Mouse (Mus musculus): Measurements from ENCODE around the gene 2410015M20Rik. TPM values are rescaled to one million over a fixed set of nuclear protein-coding genes. Genes with fewer than 3 reads are reported as not detected.
A peak's percentile ranks its signal among the peaks of the same experiment; 100 is the strongest.

2410015M20Rik gene
- total and polyA plus RNA-seq, 2 experiments from 2014 or later = 79.7 to 247 TPM

- DNase-seq (ENCODE audit: low spot score) = no peak
- Histone ChIP-seq H3K9me3 (ENCODE audit: low read length) (no peaks in the 10 kb centered on the region), H3K4me3 (ENCODE audit: low read length) (no peak overlapping the region), H3K27ac (no peak overlapping the region), H3K4me1 (ENCODE audit: insufficient read depth, low read length) (no peaks in the 10 kb centered on the region), H3K9ac (replicated peaks; ENCODE audit: low read length) (no peak overlapping the region), H3K4me2 (ENCODE audit: low read depth, low read length) (no peak overlapping the region), H3K36me3 (ENCODE audit: insufficient read depth, low read length) (peaks cover 41% of the 10 kb centered on the region), H3K27me3 (ENCODE audit: insufficient read depth, low read length) (no peaks in the 10 kb centered on the region)
- WGBS = 69% methylated on average over 1 of the region's 1 CpGs
- no peak for ATAC-seq
- TF ChIP-seq CTCF (IDR thresholded peaks at IDR 0.05; ENCODE audit: low read depth) = no peak
Measured at GRCm38 (mm10) chr17:56560131-56560530, 49.4 kb downstream of the 2410015M20Rik start.

GRCm38 (mm10) chr17:56559386-56559785 is 50.2 kb downstream of the 2410015M20Rik start:
- H3K27me3 ChIP-seq (ENCODE audit: insufficient read depth, low read length) = no peaks in the 10 kb centered on the region
- WGBS = 76% methylated on average over 3 of the region's 3 CpGs
- ATAC-seq = no peak

GRCm38 (mm10) chr17:56558448-56558847 is 51.1 kb downstream of the 2410015M20Rik start:
- peak; percentile 65 for ATAC-seq
- H3K4me2 ChIP-seq (ENCODE audit: low read depth, low read length) = no peak overlapping the region
- DNase-seq (ENCODE audit: low spot score) = peak; percentile 85
- no peaks in the 10 kb centered on the region for H3K4me1 ChIP-seq (ENCODE audit: insufficient read depth, low read length)
- no peaks in the 10 kb centered on the region for H3K9me3 ChIP-seq (ENCODE audit: low read length)
- peaks cover 24% of the 10 kb centered on the region for H3K36me3 ChIP-seq (ENCODE audit: insufficient read depth, low read length)
- no peak overlapping the region for H3K4me3 ChIP-seq (ENCODE audit: low read length)
- no peaks in the 10 kb centered on the region for H3K27me3 ChIP-seq (ENCODE audit: insufficient read depth, low read length)
- no peak overlapping the region for H3K27ac ChIP-seq
- H3K9ac ChIP-seq (replicated peaks; ENCODE audit: low read length) = no peak overlapping the region
- 11% methylated on average over 3 of the region's 3 CpGs for WGBS
- TF ChIP-seq CTCF (IDR thresholded peaks at IDR 0.05; ENCODE audit: low read depth) = peak; percentile 91

More at GRCm38 (mm10) chr17:56559386-56559785, 50.2 kb downstream of the 2410015M20Rik start:
- Histone ChIP-seq H3K27ac (0 out of 2 replicates have a peak overlapping the region, but pooled peaks have one; percentile 7), H3K4me3 (ENCODE audit: low read length) (no peak overlapping the region), H3K9me3 (ENCODE audit: low read length) (no peaks in the 10 kb centered on the region), H3K9ac (replicated peaks; ENCODE audit: low read length) (no peak overlapping the region), H3K36me3 (ENCODE audit: insufficient read depth, low read length) (peaks cover 34% of the 10 kb centered on the region), H3K4me1 (ENCODE audit: insufficient read depth, low read length) (no peaks in the 10 kb centered on the region), H3K4me2 (ENCODE audit: low read depth, low read length) (no peak overlapping the region)
- DNase-seq (ENCODE audit: low spot score) = no peak
- no peak for TF ChIP-seq CTCF (IDR thresholded peaks at IDR 0.05; ENCODE audit: low read depth)

Other genes with a start within 250 kb of the 2410015M20Rik start
- gene Ptprs, start 133.3 kb downstream of the 2410015M20Rik start, total RNA-seq (2014; rRNA removed) = 869 and 913 TPM in 2 replicates
- 196 and 198 TPM in 2 replicates for gene Ptprs, start 133.3 kb downstream of the 2410015M20Rik start, polyA plus RNA-seq (2015; fragmentation: Nextera tagmentation; extraction: Ambion mirVana)
- not detected in 2 replicates for gene Znrf4, start 97.3 kb downstream of the 2410015M20Rik start, total RNA-seq (2014; rRNA removed)
- not detected in 2 replicates for gene Znrf4, start 97.3 kb downstream of the 2410015M20Rik start, polyA plus RNA-seq (2015; fragmentation: Nextera tagmentation; extraction: Ambion mirVana)
- 0.10 and 0.54 TPM in 2 replicates for gene Gm20219, start 55.4 kb downstream of the 2410015M20Rik start, total RNA-seq (2014; rRNA removed)
- gene Gm20219, start 55.4 kb downstream of the 2410015M20Rik start, polyA plus RNA-seq (2015; fragmentation: Nextera tagmentation; extraction: Ambion mirVana) = 0.37 and 0.55 TPM in 2 replicates
- 34.1 and 45.2 TPM in 2 replicates for gene Safb2, start 25.2 kb downstream of the 2410015M20Rik start, total RNA-seq (2014; rRNA removed)
- gene Safb2, start 25.2 kb downstream of the 2410015M20Rik start, polyA plus RNA-seq (2015; fragmentation: Nextera tagmentation; extraction: Ambion mirVana) = 48.4 and 52.5 TPM in 2 replicates
- 40.8 and 47.0 TPM in 2 replicates for gene Safb, start 24.9 kb downstream of the 2410015M20Rik start, total RNA-seq (2014; rRNA removed)
- 71.7 and 85.0 TPM in 2 replicates for gene Safb, start 24.9 kb downstream of the 2410015M20Rik start, polyA plus RNA-seq (2015; fragmentation: Nextera tagmentation; extraction: Ambion mirVana)
- 939 and 1,848 TPM in 2 replicates for gene Rpl36, start 3.6 kb upstream of the 2410015M20Rik start, total RNA-seq (2014; rRNA removed)
- gene Rpl36, start 3.6 kb upstream of the 2410015M20Rik start, polyA plus RNA-seq (2015; fragmentation: Nextera tagmentation; extraction: Ambion mirVana) = 1,254 and 1,260 TPM in 2 replicates
- gene Lonp1, start 17.1 kb upstream of the 2410015M20Rik start, total RNA-seq (2014; rRNA removed) = 67.0 and 72.5 TPM in 2 replicates
- gene Lonp1, start 17.1 kb upstream of the 2410015M20Rik start, polyA plus RNA-seq (2015; fragmentation: Nextera tagmentation; extraction: Ambion mirVana) = 38.6 and 39.7 TPM in 2 replicates
- 0.32 and 2.4 TPM in 2 replicates for gene Catsperd, start 18.4 kb upstream of the 2410015M20Rik start, total RNA-seq (2014; rRNA removed)
- 1.2 and 1.3 TPM in 2 replicates for gene Catsperd, start 18.4 kb upstream of the 2410015M20Rik start, polyA plus RNA-seq (2015; fragmentation: Nextera tagmentation; extraction: Ambion mirVana)
- gene Ranbp3, start 63.5 kb upstream of the 2410015M20Rik start, total RNA-seq (2014; rRNA removed) = 121 and 122 TPM in 2 replicates
- gene Ranbp3, start 63.5 kb upstream of the 2410015M20Rik start, polyA plus RNA-seq (2015; fragmentation: Nextera tagmentation; extraction: Ambion mirVana) = 87.2 and 88.7 TPM in 2 replicates
- 279 and 501 TPM in 2 replicates for gene Ndufa11, start 108.0 kb upstream of the 2410015M20Rik start, total RNA-seq (2014; rRNA removed)
- 691 and 728 TPM in 2 replicates for gene Ndufa11, start 108.0 kb upstream of the 2410015M20Rik start, polyA plus RNA-seq (2015; fragmentation: Nextera tagmentation; extraction: Ambion mirVana)
- gene Vmac, start 108.3 kb upstream of the 2410015M20Rik start, total RNA-seq (2014; rRNA removed) = 37.5 and 40.7 TPM in 2 replicates
- gene Vmac, start 108.3 kb upstream of the 2410015M20Rik start, polyA plus RNA-seq (2015; fragmentation: Nextera tagmentation; extraction: Ambion mirVana) = 17.4 and 19.1 TPM in 2 replicates
- gene Nrtn, start 147.8 kb upstream of the 2410015M20Rik start, total RNA-seq (2014; rRNA removed) = 12.9 and 15.7 TPM in 2 replicates
- 4.3 TPM in 2 replicates for gene Nrtn, start 147.8 kb upstream of the 2410015M20Rik start, polyA plus RNA-seq (2015; fragmentation: Nextera tagmentation; extraction: Ambion mirVana)
- gene Dus3l, start 155.0 kb upstream of the 2410015M20Rik start, total RNA-seq (2014; rRNA removed) = 79.0 and 96.5 TPM in 2 replicates
- 85.9 and 90.0 TPM in 2 replicates for gene Dus3l, start 155.0 kb upstream of the 2410015M20Rik start, polyA plus RNA-seq (2015; fragmentation: Nextera tagmentation; extraction: Ambion mirVana)
- gene Prr22, start 160.5 kb upstream of the 2410015M20Rik start, total RNA-seq (2014; rRNA removed) = 0.21 and 2.6 TPM in 2 replicates
- gene Prr22, start 160.5 kb upstream of the 2410015M20Rik start, polyA plus RNA-seq (2015; fragmentation: Nextera tagmentation; extraction: Ambion mirVana) = 0.46 and 0.87 TPM in 2 replicates
- gene Rfx2, start 221.2 kb upstream of the 2410015M20Rik start, total RNA-seq (2014; rRNA removed) = 4.9 and 9.8 TPM in 2 replicates
- 3.7 and 4.4 TPM in 2 replicates for gene Rfx2, start 221.2 kb upstream of the 2410015M20Rik start, polyA plus RNA-seq (2015; fragmentation: Nextera tagmentation; extraction: Ambion mirVana)

All from hindbrain, postnatal 0 days (tissue).